ENCODE assay signal across 8 mouse cellular contexts in genomic region chr12:75817959-75818452, GRCm38 (mm10). TPM values are rescaled to one million over a fixed set of nuclear protein-coding genes. Genes with fewer than 3 reads are reported as not detected.
DNase-seq lines count a peak whose midpoint lies in the region.

TSS of gene Syne2 (plus strand) at chr12:75818134.

- H3K27ac ChIP-seq in hindbrain, embryonic 10.5 days = peak within 1 kb of the TSS; percentile 97

- under 1% methylated on average over 54 of the region's 54 CpGs for WGBS in hindbrain, embryonic 10.5 days

- peaks cover 48% of the 10 kb centered on the region for H3K4me1 ChIP-seq in hindbrain, embryonic 10.5 days (replicated peaks)

- H3K27me3 ChIP-seq in hindbrain, embryonic 10.5 days (ENCODE audit: insufficient read depth, poor library complexity, severe bottlenecking) = peaks cover 21% of the 10 kb centered on the region

- H3K36me3 ChIP-seq in hindbrain, embryonic 10.5 days = no peaks in the 10 kb centered on the region

- H3K4me3 ChIP-seq in hindbrain, embryonic 10.5 days = peak within 1 kb of the TSS; percentile 74

- H3K9me3 ChIP-seq in hindbrain, embryonic 10.5 days = no peaks in the 10 kb centered on the region

- DNase-seq in NIH3T3 (ENCODE audit: low read depth) = peak; percentile 90
- peak; percentile 75 for DNase-seq in cerebellum, adult 9-10 months
- DNase-seq in frontal cortex, adult 2 months (ENCODE audit: extremely low spot score in 1 of 2, low spot score in 1 of 2) = peak in 1 of 2 experiments; percentile 60
- DNase-seq in hindbrain, embryonic 10.5 days (ENCODE audit: low spot score) = peak; percentile 87
- peak; percentile 45 to 46 for DNase-seq in layer of hippocampus, postnatal 14 days (ENCODE audit: low spot score in 2 of 2)
- peak; percentile 86 for DNase-seq in lung, postnatal 14 days
- peak; percentile 90 for DNase-seq in ovary, postnatal 36 days (ENCODE audit: low spot score)
- DNase-seq in thymus, postnatal 14 days = peak; percentile 76

RNA-seq across cellular contexts. Expression of gene Syne2, which starts in this region (rescaled TPM):
- polyA plus RNA-seq in frontal cortex, adult 2 months (2012; rRNA removed) = 25.8 and 28.0 TPM in 2 replicates
- 84.3 and 91.3 TPM in 2 replicates for polyA plus RNA-seq in hindbrain, embryonic 10.5 days (2016; fragmentation: Nextera tagmentation; extraction: Ambion mirVana)
- total RNA-seq in layer of hippocampus, postnatal 14 days (2021) = 10 to 100 TPM; 23.4 to 29.0 TPM
